Mouse (Mus musculus) retina, postnatal 1 day (tissue): Measurements from ENCODE around the gene Cd27.

ENCODE experiments used
- DNase-seq: peaks from one replicate; pipeline ENCODE4 v3.0.0-alpha.2; 2012

Gene Cd27

DNA sequence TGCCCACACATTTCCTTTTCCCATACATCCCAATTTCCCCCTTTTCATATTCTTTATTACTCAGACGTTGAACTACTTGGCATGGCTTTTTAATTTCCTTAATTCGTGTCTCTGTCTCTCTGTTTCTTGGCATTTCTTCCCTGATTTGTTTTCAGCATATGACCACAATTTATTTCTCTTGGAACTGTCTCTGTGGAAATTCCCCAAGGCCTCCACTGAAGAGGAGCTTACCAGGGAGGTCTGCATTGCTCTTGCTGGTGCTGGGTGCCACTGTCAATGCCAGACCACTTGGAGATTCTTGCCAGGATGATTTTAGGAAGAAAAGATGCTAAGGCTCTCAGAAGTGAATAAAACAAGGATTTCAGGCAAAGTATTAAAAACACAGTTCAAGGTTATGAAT is 24.2 kb downstream of the Cd27 start:
- DNase-seq = no peak

DNA sequence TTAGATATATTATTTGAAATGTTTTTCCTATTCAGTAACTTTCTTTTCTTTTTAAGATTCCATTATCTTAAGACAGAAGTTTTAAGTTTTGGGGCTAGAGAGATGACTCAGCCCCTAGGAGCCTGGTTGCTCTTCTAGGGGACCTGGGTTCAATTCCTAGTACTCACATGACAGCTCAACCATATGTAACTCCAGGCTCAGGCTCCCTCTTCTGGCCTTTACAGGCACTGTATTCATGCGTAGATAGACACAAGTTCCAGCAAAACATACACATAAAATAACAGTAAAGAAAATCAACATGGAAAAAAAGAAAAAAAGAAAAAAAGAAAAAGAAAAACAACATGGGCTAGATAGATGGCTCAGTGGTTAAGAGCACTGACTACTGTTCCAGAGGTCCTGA is 26.4 kb downstream of the Cd27 start:
- no peak for DNase-seq

DNA sequence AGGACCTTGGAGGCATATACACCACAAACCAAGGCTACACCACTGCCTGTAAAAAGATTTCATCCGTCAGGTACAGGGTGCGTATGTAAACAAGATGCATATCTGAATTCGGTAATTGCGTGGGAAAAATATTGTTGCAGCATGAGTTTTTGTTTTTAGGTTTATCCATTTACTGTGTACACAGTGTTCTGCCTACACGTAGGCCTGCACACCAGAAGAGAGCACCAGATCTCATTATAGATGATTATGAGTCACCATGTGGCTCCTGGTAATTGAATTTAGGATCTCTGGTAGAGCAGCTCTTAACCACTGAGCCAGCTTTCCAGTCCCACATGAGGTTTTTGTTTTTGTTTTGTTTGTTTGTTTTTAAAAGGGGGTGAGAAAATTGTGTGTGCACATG is 39.6 kb downstream of the Cd27 start:
- DNase-seq = no peak

DNA sequence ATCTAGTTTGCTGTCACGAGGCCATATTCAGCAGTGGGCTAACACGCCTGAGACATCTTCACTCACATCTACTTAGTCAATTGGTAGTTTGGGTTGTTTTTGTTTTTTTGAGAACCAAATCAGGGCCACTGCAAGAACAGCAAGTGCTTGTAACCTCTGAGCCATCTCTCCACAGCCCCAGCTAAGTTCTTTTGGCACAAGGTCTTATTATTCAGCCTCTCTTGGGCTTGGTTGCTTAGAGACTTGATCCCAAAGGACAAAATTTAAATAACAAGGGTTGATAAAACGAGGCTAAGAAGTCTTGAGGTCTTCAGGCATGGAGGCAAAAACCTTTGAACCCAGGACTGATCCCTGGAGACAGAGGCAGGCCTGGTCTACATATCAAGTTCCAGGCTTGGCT is 40.5 kb downstream of the Cd27 start:
- DNase-seq = no peak

DNA sequence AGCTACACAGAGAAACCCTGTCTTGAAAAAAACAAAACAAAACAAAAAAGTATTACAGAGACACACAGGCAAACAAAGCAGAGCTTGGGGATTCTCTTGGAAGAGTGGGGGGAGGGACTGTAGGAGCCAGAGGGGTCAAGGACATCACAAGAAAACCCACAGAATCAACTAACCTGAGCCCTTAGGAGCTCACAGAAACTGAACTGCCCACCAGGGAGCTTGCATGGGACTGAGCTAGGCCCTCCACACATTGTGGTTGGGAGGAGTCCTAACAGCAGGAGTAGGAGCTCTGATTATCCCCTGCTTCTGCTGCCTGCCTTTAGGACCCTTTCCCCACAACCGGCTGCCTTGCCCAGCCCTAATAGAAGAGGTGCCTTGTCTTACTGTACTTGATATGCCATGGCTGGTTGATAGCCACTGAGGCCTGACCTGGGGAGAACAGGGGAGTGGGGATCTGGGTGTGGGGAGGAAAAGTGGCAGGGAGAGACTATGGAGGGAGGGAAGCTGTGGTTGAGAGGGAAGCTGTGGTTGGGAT is 41.2 kb downstream of the Cd27 start:
- no peak for DNase-seq

DNA sequence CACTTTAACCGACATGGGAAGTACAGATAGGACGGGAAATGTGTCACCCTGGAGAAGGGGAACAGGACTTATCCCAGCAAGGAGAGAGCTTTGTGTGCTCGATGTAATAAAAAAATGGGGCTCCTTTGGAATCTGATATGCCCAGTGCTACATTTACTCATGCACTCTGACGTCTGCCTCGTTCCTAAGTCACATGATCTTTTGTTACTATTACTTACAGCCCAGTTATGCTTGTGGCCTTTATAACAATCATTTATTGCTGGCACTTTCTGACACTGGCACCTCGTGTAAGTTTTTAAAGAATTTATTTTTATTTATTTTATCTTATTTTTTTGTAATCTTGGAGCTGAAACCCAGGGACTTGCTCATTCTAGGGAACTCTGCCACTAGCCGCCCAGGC is 43.4 kb downstream of the Cd27 start:
- no peak for DNase-seq

DNA sequence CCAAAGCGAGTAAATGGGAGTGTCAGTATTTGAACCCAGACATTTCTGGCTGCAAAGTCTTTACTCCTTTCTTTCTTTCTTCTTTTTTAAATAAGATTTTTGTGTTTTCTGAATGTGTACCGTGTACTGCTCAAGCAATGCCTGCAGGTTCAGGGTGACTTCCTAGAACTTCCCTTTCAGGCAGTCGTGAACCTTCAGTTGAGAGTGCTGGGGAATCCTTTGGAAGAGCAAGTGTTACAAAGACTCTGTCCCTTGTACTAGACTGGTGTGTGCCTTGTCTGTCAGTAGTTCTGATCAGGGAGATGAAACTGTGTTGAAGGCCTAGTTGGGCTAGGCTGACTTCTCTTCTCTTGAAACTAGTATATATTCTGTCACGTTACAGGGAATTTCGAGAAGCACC is 44.0 kb downstream of the Cd27 start:
- DNase-seq = no peak

DNA sequence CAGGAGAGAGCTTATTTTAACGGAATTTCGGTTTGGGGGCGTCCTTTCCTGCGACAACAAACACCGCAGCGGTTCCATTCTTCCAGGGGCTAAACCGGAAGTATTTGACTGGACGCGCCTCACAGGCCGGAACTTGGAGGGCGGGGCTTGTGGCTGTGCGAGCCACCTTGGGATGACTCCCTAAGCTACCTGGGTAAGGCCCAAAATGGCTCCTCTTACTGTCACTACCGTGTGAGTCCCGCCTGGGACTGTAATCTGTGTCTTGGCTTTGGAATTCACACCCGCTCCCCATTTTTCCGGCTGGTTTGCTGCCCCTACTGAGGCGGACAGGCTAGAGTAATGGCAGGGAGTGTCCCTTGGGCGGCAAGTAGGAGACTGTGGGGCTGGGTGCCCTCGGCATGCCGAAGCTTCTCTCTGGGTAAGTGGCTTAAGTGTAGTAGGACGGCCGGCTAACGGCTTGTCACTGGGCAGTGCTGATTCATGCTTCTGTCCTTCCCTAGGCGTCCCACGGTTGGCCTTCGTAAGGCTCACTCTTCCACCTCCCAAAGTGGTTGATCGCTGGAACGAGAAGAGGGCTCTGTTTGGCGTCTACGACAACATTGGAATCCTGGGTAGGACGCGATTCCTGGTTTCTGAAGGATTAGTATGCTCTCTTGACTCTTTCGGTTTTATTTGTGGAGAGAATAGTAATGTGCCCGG is 44.6 kb downstream of the Cd27 start:
- peak; percentile 97 for DNase-seq

DNA sequence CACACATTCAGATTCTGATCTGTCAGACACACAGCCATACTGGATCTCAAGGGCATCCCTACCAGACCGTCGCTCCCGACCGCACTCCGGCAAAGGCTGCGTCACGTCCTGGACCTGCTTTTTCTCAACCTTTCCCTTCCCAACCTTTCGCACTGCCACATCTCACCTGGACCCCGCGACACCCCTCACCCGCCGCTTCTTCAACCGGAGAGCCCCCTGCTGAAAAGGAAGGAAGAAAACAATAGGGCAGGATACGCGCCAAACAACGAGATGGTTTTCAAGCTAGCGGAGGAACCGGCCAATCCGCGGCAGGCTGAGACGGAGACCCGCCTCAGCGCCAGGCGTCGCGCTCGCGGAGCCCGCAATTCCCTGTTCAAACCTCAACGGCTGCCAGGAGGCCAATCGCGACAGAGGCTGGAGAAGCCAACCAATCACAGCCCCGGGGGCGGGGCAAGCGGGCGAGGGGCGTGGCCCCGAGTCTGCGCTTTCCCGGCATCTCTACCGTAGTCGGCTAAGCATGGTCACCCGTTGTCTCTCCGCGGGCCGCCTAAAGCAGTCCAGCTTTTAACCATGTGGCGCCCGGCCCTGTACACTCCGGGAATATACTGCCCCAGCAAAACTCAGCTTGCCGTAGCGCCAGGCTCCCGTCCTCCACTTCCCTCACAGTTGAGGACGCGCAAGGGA is 45.3 kb downstream of the Cd27 start, which contains the start of the genes Ncapd2 and Mrpl51:
Gene Ncapd2 (minus strand): TSS at position 370 of the 684 bp plus-strand sequence.
Gene Mrpl51 (plus strand): TSS at position 470 of the 684 bp plus-strand sequence.
- peak; percentile 99 for DNase-seq

DNA sequence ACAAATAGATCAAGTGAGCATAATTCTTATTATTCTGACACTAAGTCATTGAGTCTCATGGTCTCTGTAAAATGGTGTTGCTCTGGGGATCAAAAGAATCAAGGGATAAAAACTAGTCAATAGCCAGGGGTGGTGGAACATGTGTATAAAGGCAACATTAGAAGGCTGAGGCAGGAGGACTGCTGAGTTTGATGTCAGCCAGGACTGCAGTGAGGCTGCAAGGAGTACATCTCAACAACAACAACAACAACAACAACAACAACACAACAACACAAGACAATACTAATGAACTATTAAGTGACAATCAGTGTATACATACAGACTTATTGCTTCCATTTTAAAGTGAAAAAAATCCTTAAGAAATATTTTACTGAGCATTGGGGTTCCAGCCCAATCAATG is 46.0 kb downstream of the Cd27 start:
- DNase-seq = no peak

DNA sequence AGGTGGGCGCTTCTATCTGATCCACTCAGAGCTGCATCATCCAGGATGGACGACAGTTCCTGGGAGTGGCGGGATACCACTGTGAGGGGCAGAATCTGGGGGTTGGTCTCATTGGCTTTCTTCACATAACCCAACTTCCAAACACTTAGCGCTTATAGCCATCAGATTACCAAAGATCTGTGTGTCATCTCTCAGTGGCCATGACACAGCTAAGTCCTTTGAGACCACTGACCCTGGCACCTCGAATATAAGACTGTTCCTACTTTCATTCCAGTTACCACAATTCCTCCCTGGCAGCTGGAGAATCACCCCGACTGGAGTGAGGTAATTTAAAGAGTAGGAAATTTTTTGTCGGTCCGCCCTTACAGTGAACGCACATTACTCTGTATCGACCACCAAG is 50.6 kb downstream of the Cd27 start:
- DNase-seq = no peak
